Mouse (Mus musculus) CH12.LX (cell line): ENCODE results near the gene Slc25a45.

Source experiments
- RCOR1 ChIP-seq: conservative IDR thresholded peaks from 2 replicates; pipeline ENCODE4 v1.6.1; 2012; ENCODE audit warnings: low read depth, mild to moderate bottlenecking, inconsistent platforms, low read length, improper control_type of control experiment
- SIN3A ChIP-seq: IDR thresholded peaks from 2 replicates; pipeline ENCODE4 v1.6.1; 2012; ENCODE audit warnings: low read length, improper control_type of control experiment, inconsistent platforms

DNA sequence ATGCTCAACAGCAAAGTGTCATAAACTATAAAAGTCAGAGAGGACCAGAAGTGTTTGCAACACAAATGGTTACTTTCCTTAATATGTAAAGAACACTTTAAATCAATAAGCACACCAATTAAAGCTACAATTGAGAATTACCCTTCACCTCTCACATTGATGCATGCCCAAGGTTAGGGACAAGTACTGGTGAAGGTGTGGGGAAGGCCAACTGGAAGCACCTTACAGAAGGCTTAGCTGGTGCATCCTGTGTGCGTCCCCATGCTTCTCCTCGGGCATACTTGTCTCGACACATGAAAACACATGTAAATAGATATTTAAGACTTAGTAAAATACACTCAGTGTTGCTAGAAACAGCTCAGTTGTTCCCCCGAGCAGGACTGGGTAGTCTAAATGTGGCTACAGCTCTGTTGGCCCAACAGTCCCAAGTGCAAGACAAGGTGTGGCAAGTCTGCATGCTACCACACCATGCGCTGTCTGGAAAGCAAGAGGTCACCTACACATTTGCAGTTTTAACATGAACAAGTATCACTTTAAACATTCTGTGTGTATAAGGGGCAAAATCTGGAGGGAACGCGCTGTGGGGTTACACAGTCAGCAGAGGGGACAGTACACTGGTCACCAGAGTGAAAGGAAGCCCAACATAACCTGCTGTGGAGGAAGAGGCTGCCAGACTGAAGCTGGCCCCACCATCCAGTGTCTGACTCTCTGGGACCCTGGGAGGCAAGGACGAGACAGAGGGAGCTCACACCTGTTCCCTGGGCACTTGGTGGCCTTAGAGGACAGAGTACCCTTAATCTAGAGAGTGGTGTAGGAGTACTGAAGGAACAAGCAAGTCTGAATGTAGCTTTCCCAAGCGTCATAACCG is 42.3 kb upstream of the Slc25a45 start:
- no peak for TF ChIP-seq SIN3A
- TF ChIP-seq RCOR1 = no peak
